Mouse (Mus musculus) thymus, adult 18-20 months (tissue): ENCODE results near the gene Tcf12.

ENCODE experiments used
- DNase-seq, 2 experiments: peaks; one replicate each; pipeline ENCODE4 v3.0.0; 2022; ENCODE audit warnings: mixed read lengths in 2 of 2

Gene Tcf12

DNA sequence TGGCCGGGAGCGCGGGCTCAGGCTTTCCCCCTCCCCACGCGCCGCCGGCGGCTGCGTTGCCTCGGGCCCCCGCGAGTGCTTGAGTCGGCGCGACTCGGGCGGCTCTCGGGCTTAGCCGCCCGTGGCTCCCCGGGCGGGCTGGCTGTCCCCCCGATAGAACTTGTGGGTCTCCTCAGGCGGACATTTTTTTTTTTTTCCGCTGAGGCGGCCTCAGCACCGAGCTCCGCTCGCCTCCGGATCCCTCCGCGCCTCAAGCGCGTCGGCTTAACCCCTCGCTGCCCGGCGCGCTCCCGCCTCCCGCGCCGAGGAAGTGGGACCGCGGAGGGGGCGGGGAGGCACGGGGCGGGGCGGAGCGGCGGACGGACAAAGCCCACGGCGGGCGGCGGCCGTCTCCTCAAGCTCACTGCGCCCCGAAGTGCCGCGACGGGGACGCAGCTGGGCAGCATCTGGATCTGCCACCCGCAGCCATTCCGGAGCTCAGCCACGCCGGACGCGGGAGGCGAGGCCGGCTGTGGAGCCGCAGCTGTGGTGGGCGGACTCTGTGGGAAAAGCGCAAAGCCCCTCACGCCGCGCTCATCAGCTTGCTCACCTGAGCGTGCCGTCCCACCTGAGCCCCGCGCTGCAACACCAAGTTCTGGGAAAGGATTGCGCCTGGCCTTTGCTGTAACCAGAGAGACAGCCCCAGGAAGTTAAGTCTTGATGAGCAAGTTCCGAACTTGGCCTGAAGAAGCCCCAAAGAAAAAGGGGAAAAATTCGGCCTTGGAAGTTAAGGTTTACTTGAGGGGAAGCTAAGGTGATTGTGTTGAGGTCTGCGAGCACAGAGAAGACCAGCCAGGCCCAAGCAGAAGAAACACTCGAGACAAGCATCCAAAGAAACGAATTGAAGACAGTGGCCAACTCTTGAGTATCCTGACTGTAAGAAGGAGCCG, at the start of gene Tcf12:
Gene Tcf12 (minus strand): TSS at position 250 of the 929 bp plus-strand sequence.
- DNase-seq = peak; percentile 77 to 79

- DNase-seq = no peak
Observed at GRCm38 (mm10) chr9:72158392-72158791, 46.7 kb upstream of the Tcf12 start.

- DNase-seq = no peak
Observed at GRCm38 (mm10) chr9:72157091-72157490, 45.4 kb upstream of the Tcf12 start.

DNA sequence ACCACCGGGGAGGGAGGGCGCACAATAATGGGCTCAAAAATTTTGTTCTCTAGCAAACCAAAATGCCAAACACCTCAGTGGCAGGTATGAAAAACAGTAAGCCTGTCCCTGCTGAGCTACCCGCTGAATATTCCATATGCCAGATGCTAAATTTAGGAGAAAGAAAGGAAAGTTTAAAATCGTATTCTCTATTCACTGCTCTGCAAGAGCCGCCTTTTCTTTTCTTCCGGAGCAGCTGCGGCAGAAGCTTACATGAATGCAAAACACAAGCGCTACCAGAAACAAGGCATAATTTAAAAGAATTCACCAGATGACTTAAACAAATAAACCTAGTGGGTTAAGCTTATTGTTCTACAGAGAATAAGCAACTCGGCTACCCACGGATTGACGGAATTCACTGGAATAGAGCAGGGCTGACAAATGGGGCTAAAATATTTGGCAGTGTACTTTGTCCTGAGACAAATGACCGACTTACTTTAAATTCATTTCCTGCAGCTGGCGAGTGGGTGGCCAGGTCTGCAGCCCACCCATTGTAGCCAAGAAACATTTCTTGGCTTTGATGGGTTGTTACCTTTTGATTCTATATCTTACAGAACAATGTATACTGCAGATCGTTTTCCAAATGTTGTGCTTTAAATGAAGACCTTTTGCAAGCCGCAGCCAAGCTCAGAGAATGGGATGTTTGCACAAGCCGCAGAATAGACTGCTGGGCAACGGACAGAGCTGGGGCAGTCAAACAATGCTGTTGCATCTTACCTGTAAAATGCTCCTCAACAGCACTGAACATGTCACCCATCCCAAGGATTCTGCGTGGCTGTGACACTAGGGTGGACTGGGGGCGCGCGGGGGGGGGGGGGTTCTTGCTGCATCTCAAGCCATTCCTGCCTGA, 43.8 kb upstream of the Tcf12 start:
- DNase-seq = no peak

DNA sequence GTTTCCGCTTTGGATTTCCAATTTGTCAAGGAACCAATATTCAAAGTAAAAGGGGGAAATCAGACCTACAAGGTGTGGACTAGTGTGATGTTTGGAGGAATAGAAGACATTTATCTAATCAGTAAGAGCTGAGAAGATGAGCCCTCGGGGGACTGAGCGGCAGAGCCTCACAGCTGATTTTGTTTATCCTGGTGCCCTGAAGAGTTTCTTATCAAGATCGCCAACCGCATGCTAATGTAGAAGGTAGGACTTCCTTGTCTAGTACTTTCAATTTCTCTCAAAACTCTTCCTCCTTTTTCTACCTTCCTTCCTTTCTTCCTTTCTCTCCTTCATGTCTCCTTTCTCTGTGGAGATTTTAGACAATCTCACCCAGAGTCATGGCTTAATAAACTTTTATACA, 32.5 kb upstream of the Tcf12 start:
- no peak for DNase-seq

GRCm38 (mm10) chr9:72137899-72138298, 26.2 kb upstream of the Tcf12 start:
- no peak for DNase-seq

- DNase-seq = no peak
Observed at GRCm38 (mm10) chr9:72133772-72134245, 22.1 kb upstream of the Tcf12 start.

DNA sequence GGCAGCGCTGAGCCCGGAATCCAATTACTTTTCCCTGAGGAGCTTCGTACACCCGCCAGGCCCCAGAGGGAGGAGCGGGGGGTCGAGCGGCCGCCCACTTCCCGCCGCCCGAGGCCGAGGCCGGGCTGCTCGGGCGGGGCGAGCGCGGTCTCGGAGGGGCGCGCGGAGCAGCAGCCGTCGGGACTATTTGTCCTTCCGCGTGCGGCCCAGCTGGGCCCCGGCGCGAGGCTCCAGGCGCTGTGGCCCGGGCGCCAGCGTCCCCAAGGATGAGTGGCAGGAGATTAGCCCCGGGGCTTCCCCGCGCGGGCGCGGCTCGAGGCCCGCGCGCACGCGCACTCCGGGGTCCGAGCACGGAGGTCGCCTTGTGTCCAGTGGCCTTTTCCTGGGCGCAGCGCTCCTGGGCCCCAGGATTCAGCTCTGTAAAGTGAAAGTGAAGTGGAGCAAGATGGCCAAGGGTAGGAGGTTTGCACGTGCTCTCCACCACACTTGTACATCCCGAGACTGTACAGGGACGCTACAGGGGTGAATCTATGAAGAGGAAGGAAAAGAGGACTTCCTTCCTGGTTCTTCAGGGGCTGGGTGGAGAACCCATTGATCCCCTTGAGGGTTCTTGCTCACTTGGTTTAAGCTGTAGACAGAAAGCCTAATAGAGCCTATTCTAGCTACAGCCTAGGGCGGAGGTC, 21.6 kb upstream of the Tcf12 start:
- DNase-seq = peak in 1 of 2 experiments; percentile 70

GRCm38 (mm10) chr9:72132728-72133088, 21.0 kb upstream of the Tcf12 start:
- peak in 1 of 2 experiments; percentile 60 for DNase-seq

- DNase-seq = no peak
Observed at GRCm38 (mm10) chr9:72129884-72130283, 18.2 kb upstream of the Tcf12 start.

GRCm38 (mm10) chr9:72125442-72125841, 13.8 kb upstream of the Tcf12 start:
- DNase-seq = no peak

- DNase-seq = no peak
Observed at GRCm38 (mm10) chr9:72118490-72118889, 6.8 kb upstream of the Tcf12 start.

DNA sequence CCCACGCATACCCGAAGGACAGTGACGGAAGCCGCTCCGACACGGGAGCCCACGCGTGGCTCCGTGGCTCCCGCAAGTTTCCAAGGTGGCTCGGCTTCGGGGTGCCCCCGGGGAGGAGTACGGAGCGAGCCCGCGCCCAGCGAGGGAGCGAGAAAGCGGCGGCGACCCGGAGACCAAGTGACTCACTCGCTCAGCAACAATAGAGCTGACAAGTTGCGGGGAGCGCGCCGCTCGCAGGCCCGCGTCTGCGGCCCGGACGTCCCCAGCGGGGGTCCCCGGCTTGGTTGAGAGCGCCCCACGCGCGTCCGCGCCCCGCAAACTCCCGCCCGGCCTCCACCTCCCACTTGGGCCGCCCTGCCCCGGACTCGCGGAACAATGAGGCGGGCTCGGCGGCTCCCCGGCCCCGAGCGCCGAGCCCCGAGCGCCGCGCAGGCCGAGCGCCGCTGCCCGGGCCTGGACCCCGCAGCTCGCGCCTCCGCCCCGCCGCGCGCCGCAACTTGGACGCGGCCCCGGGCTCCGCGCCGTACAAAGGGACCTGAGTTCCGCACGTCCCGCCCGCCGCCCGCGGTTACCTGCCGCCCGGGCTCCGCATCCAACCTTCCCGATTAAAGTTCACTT, 558 bp downstream of the Tcf12 start:
- peak; percentile 39 to 57 for DNase-seq

GRCm38 (mm10) chr9:72110627-72111003, 1.1 kb downstream of the Tcf12 start:
- peak; percentile 37 to 55 for DNase-seq

GRCm38 (mm10) chr9:72103471-72103870, 8.2 kb downstream of the Tcf12 start:
- no peak for DNase-seq

DNA sequence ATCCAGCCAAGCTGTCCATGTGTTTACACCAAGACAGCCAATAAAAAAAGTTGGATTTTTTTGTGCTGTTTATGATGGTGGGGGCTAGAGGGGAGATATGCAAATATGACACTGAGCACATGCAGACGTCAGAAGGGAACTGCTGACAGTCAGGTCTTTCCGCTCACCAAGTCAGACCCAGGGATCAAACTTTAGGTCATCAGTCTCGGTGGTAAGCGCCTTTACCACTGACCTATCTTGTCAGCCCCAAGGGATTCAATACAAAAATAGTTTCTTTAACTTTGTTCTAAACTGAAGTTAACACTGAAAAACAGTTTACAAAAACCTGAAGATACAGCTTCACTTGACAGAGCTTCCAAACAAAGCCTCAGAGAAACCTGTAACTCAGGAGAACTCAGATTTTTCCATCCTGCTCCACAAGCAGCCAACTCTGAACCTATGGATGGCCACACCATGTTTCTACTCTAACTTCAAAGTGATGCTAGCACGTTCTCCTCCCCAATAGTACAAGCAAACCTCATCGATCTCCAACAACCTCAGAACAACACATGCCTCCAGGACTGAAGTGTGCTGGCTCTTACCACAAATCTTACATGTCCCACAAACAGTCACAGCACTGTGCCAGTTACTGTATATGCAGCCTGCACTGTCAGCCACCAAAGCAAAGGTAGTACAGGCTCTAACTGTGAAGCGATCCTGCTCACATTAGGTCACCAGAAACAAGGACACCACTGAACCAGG, 11.6 kb downstream of the Tcf12 start:
- DNase-seq = no peak

GRCm38 (mm10) chr9:72098056-72098455, 13.6 kb downstream of the Tcf12 start:
- peak; percentile 25 to 49 for DNase-seq

GRCm38 (mm10) chr9:72097083-72097482, 14.6 kb downstream of the Tcf12 start:
- peak in 1 of 2 experiments; percentile 45 for DNase-seq

GRCm38 (mm10) chr9:72094675-72095074, 17.0 kb downstream of the Tcf12 start:
- no peak for DNase-seq

GRCm38 (mm10) chr9:72092191-72092590, 19.5 kb downstream of the Tcf12 start:
- DNase-seq = no peak

GRCm38 (mm10) chr9:72088893-72089611, 22.6 kb downstream of the Tcf12 start:
- DNase-seq = no peak
